Mouse (Mus musculus): ENCODE data around the gene Daam1.

The Daam1 gene

GRCm38 (mm10) chr12:71835966-71836668 is 5.2 kb downstream of the Daam1 start:
- peak; percentile 83 for DNase-seq

GRCm38 (mm10) chr12:71836776-71837175 is 5.9 kb downstream of the Daam1 start:
- DNase-seq, result peak; percentile 93

GRCm38 (mm10) chr12:71837576-71837975 is 6.7 kb downstream of the Daam1 start:
- peak; percentile 91 for DNase-seq

- DNase-seq, result peak; percentile 92
Observed at GRCm38 (mm10) chr12:71838230-71838629, 7.4 kb downstream of the Daam1 start.

GRCm38 (mm10) chr12:71839653-71840052 is 8.8 kb downstream of the Daam1 start:
- DNase-seq, result peak; percentile 86

GRCm38 (mm10) chr12:71840430-71841186 is 9.7 kb downstream of the Daam1 start:
- peak; percentile 91 for DNase-seq

GRCm38 (mm10) chr12:71842006-71842405 is 11.1 kb downstream of the Daam1 start:
- peak; percentile 96 for DNase-seq

- peak; percentile 62 for DNase-seq
Observed at GRCm38 (mm10) chr12:71842588-71842987, 11.7 kb downstream of the Daam1 start.

- peak; percentile 49 for DNase-seq
Observed at GRCm38 (mm10) chr12:71845486-71845885, 14.6 kb downstream of the Daam1 start.

- peak; percentile 83 for DNase-seq
Observed at GRCm38 (mm10) chr12:71846416-71846815, 15.5 kb downstream of the Daam1 start.

- peak; percentile 80 for DNase-seq
Observed at GRCm38 (mm10) chr12:71847024-71847423, 16.1 kb downstream of the Daam1 start.

GRCm38 (mm10) chr12:71847617-71848016 is 16.7 kb downstream of the Daam1 start:
- peak; percentile 43 for DNase-seq

- peak; percentile 66 for DNase-seq
Observed at GRCm38 (mm10) chr12:71848037-71848776, 17.3 kb downstream of the Daam1 start.

- DNase-seq, result peak; percentile 60
Observed at GRCm38 (mm10) chr12:71849051-71849450, 18.2 kb downstream of the Daam1 start.

GRCm38 (mm10) chr12:71850135-71850534 is 19.3 kb downstream of the Daam1 start:
- no peak for DNase-seq

GRCm38 (mm10) chr12:71852678-71853077 is 21.8 kb downstream of the Daam1 start:
- DNase-seq, result no peak

- no peak for DNase-seq
Observed at GRCm38 (mm10) chr12:71853694-71854093, 22.8 kb downstream of the Daam1 start.

GRCm38 (mm10) chr12:71854191-71854590 is 23.3 kb downstream of the Daam1 start:
- no peak for DNase-seq

- DNase-seq, result peak; percentile 98
Observed at GRCm38 (mm10) chr12:71855730-71856479, 25.0 kb downstream of the Daam1 start.

- no peak for DNase-seq
Observed at GRCm38 (mm10) chr12:71856480-71856754, 25.5 kb downstream of the Daam1 start.

- DNase-seq, result no peak
Observed at GRCm38 (mm10) chr12:71859096-71859495, 28.2 kb downstream of the Daam1 start.

GRCm38 (mm10) chr12:71863846-71864543 is 33.1 kb downstream of the Daam1 start:
- DNase-seq, result peak; percentile 99
